Mouse (Mus musculus) bone marrow, adult 2 months (tissue): ENCODE results near the gene Wfs1.

Experiments used
- CTCF ChIP-seq: fragments of 200-500 bp; IDR thresholded peaks from 2 replicates; pipeline ENCODE4 v1.5.1; 2011; ENCODE audit warnings: low read length, control low read depth; ENCODE audit not compliant: control insufficient read depth, insufficient read depth
- POLR2A ChIP-seq: fragments of 200-500 bp; IDR thresholded peaks from 2 replicates; pipeline ENCODE4 v1.6.1; 2011; ENCODE audit warnings: low read depth, mild to moderate bottlenecking, control low read depth, low read length, borderline replicate concordance; ENCODE audit not compliant: control insufficient read depth

GRCm38 (mm10) chr5:36935486-36936473 lies 53.2 kb downstream of the Wfs1 start:
- TF ChIP-seq CTCF (no peak), POLR2A (no peak)
